Mouse (Mus musculus): ENCODE results near the gene Myh1.

The Myh1 gene

GRCm38 (mm10) chr11:67199752-67200151 is at the start of gene Myh1:
Myh1 (plus strand) TSS chr11:67200052.
- no peak for DNase-seq

GRCm38 (mm10) chr11:67150237-67150636 is 49.6 kb upstream of the Myh1 start:
- no peak for DNase-seq

- DNase-seq = no peak
These were observed 48.7 kb upstream of the Myh1 start for GRCm38 (mm10) chr11:67151159-67151558.

DNA sequence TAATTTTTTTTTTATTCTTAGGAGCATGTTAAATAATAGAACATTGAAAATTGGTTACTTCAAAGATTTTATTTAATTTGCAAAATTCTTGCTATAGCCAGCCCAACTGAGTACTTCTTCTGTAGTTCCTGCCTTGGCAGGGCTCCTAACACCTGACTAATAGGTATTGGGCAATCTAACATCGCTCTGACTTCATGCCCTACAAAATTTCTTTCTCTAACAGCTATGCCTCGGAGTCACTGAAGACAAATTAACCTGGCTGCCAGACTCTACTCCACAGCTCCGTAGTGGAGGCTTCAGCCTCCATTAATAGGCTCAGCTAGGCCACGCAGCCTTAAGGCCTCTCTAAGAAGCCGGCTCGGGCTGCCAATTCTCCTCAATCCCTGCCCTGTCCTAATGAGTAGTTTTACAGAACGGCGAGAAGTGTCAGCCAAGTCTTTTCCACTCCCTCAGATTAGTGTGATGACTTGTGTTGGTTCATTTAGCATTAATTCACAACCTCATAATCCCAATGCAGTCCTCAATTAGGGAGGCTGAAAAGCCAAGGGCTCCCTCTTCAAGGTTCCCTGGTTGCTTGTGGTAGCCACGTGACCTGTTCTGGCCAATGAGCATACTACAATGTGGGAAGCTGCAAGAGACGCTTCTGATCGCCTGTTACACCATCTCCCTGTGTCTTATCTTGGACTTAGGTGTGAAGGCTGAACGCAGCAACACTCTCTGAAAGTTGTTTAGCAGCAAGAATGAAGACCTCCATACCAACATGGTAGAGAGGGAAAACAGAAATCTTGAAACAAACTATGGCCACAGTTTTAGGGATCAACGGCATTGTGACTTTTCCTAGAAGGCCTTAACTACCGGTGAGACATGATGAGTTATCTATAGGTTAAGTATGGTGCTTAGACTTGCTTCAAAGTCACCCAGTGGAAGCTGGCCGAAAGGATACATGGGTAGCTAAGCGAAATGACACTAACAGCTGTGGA is 47.9 kb upstream of the Myh1 start:
- DNase-seq = no peak

DNA sequence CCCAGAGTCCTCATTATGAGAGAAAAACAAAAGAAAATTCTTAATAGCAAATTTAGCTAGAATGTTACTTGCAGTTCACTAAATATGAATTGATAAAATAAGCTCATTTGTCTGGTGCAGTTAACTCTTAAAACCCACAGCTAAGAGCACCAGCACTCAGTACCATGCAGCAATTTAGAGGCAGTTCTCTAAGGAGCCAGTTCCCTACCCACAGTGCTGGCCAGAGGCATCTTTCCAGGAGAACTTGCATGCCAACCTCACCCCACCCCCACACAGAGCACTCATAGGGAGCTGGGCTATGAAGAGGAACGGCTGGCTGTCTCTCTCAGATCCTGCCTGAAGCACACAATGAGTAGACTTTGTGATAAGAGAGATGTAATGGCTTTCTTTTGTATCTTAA is 46.7 kb upstream of the Myh1 start:
- DNase-seq = peak in 1 of 2 experiments; percentile 6

- no peak for DNase-seq
These were observed 46.0 kb upstream of the Myh1 start for GRCm38 (mm10) chr11:67153843-67154242.

- no peak for DNase-seq
These were observed 44.2 kb upstream of the Myh1 start for GRCm38 (mm10) chr11:67155650-67156049.

DNA sequence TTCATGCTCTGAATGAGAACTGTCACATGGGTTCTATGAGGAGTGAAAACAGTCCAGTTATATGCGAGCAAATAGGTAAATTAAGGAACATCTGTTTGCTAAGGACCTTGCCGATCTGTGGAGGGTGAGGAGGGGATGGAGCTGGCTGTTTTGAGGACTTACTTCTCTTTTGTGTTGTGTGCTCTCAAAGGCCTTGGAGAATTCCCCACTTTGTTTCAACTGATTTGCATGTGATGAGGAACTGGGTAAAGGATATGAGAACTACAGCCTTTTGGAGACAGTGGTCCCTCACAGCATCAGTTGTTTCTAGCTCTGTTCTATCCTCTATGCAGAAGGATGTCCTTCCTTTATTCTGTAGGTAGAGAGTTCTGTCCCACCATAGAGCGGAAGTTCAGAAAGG is 39.7 kb upstream of the Myh1 start:
- DNase-seq = no peak

GRCm38 (mm10) chr11:67163701-67164100 is 36.2 kb upstream of the Myh1 start:
- no peak for DNase-seq

DNA sequence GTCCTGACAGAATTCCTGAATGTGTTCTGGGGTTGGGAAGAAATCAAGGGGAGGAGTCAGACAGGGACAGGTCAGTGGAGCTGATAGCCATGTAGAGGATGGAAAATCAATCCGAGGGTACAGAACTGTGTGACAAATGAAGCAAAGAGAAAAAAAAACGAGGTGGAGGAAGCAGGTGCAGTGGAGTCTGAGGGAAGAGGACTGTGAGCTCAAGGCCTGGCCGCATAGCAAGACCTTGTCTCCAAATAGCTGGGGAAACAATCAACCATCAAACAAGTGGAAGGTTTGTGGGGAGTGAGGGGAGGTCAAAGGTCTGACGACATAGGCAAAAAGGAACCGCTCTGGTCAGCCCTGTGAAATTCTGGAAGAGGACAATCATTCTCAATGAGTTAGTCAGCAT is 35.0 kb upstream of the Myh1 start:
- DNase-seq = no peak

DNA sequence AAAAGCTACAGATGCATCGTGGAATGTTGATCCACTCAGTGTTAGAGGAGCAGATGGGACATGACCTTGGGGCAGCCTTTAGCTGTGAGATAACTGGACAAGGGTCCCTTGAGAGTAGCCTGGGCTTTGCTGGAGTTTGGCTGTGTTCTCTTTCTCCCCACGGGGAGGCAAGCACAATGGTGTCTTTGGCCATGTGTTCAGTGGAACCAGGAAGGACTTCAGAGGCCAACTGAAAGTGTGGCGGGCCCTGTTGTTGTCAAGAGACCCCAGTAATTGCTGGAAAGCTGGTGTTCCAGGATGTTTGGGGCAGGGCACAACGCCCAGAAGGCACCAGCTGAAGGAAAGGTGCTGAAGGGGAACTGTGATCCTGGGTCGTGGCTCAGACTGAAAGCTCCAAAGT is 30.6 kb upstream of the Myh1 start:
- no peak for DNase-seq

DNA sequence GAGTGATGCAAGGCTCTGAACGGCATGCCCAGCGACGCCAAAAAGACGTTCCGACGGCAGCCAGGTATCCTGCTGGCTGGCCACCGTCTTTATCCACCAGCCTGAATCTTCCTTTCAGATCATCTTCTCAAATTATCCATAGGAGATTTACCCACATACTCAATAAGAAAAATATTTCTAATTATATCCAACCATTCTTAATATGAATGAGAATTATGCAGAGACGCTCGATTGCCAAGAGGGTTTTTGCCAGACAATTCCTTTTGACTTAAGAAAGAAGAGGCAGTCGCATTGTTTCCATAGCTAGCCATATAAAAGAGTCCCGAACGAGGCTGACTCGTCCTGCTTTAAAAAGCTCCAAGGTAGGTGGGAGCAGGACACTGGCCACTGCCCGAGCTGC is 29.1 kb upstream of the Myh1 start, which contains the start of gene Myh2:
Gene Myh2 (plus strand): TSS at position 301 of the 400 bp plus-strand sequence.
- no peak for DNase-seq

GRCm38 (mm10) chr11:67172439-67172838 is 27.4 kb upstream of the Myh1 start:
- DNase-seq = no peak

GRCm38 (mm10) chr11:67176376-67176775 is 23.5 kb upstream of the Myh1 start:
- no peak for DNase-seq

DNA sequence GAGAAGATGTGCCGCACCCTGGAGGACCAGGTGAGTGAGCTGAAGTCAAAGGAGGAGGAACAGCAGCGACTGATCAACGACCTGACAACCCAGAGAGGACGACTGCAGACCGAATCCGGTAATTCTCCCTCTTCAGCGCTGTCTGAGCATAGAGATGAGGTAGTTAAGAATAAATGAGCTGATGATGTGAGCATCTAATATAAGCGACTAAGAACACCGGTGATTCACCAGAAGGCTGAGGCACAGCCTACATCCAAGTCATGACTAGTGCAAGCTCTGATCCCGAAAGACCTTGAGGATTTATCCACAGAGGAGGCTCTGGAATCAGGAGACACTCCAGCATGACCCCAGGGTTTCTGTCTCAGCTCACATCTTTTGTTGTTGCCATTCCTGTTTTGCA is 9.5 kb upstream of the Myh1 start:
- DNase-seq = no peak

GRCm38 (mm10) chr11:67190814-67191213 is 9.0 kb upstream of the Myh1 start:
- no peak for DNase-seq

DNA sequence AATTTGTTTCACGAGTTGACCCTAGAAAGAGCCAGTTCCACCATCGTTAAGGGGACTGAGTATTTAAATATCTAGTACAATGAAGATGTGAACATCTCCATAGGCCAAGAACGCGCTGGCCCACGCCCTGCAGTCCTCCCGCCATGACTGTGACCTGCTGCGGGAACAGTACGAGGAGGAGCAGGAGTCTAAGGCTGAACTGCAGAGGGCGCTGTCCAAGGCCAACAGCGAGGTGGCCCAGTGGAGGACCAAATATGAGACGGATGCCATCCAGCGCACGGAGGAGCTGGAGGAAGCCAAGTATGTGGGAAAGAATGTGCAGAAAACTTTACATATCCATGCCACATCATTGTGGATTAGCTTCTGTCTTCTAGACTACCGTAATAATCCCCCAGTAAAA is 8.4 kb upstream of the Myh1 start:
- DNase-seq = no peak

GRCm38 (mm10) chr11:67199321-67199720 is 531 bp upstream of the Myh1 start:
- no peak for DNase-seq

- peak in 1 of 2 experiments; percentile 28 for DNase-seq
These were observed 4.9 kb downstream of the Myh1 start for GRCm38 (mm10) chr11:67204766-67205165.

- DNase-seq = no peak
These were observed 22.0 kb downstream of the Myh1 start for GRCm38 (mm10) chr11:67221803-67222202.

GRCm38 (mm10) chr11:67224466-67224865 is 24.6 kb downstream of the Myh1 start:
- no peak for DNase-seq

GRCm38 (mm10) chr11:67228731-67229130 is 28.9 kb downstream of the Myh1 start:
- DNase-seq = no peak

DNA sequence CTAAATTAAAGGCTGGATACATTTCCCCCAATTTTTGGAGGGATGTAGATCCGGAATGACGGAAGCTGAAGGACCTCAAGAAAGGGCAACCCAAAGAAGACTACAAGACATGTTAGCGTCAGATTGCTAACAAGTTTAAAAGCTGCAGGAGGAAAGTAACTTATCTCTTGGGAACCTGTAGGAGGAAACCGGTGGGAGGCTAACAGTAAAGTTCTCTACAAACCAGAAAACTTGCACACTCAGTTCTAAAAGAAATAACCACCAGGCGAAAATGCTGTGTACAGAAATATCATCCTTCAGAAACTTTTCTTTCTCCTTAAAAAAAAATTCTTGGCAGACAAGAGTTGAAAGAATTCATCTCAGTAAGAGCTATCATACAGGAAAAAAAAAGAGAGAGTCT is 29.3 kb downstream of the Myh1 start:
- DNase-seq = no peak

- no peak for DNase-seq
These were observed 30.1 kb downstream of the Myh1 start for GRCm38 (mm10) chr11:67229946-67230345.

Data from kidney, adult 8-10 months (tissue).